Mouse (Mus musculus) liver, postnatal 0 days (tissue): Measurements from ENCODE around the gene Hist1h4n. TPM values are rescaled to one million over a fixed set of nuclear protein-coding genes. Genes with fewer than 3 reads are reported as not detected.
"Not testable (repeated sequence)": the region's sequence is repeated elsewhere in the genome, so short reads cannot be mapped to it uniquely, and the experiment has no call there.

ENCODE experiments used
- ATAC-seq: fragments of 200-750 bp; cut with Nextera tagmentation; 2 replicates; pipeline ENCODE4 v1.8.0; 2017; ENCODE audit warnings: mild to moderate bottlenecking, moderate library complexity
- DNase-seq: peaks from one replicate; pipeline ENCODE4 v3.0.0-alpha.2; 2016
- H3K27ac ChIP-seq: fragments of 300-500 bp; sonication (generic); 2 replicates; pipeline ENCODE4 v1.5.1; 2014; ENCODE audit warnings: antibody characterized with exemption, moderate library complexity, mild to moderate bottlenecking, low read depth
- H3K27me3 ChIP-seq: fragments of 300-500 bp; sonication (generic); 2 replicates; pipeline ENCODE4 v1.6.1; 2014; ENCODE audit warnings: low read length, control low read depth, mixed read lengths; ENCODE audit not compliant: insufficient read depth
- H3K36me3 ChIP-seq: fragments of 300-500 bp; sonication (generic); replicated peaks from 2 replicates; pipeline ENCODE4 v1.6.1; 2014; ENCODE audit warnings: mild to moderate bottlenecking, control low read depth, low read length, moderate library complexity, mixed read lengths; ENCODE audit not compliant: insufficient read depth
- H3K4me1 ChIP-seq: fragments of 300-500 bp; sonication (generic); 2 replicates; pipeline ENCODE4 v1.6.1; 2014; ENCODE audit warnings: antibody characterized with exemption, mild to moderate bottlenecking, control low read depth; ENCODE audit not compliant: insufficient read depth
- H3K4me2 ChIP-seq: fragments of 300-500 bp; sonication (generic); 2 replicates; pipeline ENCODE4 v1.6.1; 2014; ENCODE audit warnings: low read depth, mild to moderate bottlenecking, low read length, moderate library complexity, mixed read lengths
- H3K4me3 ChIP-seq: fragments of 300-500 bp; sonication (generic); 2 replicates; pipeline ENCODE4 v1.5.1; 2014; ENCODE audit warnings: low read depth, low read length
- H3K9ac ChIP-seq: fragments of 300-500 bp; sonication (generic); replicated peaks from 2 replicates; pipeline ENCODE4 v1.6.1; 2014; ENCODE audit warnings: mild to moderate bottlenecking, moderate library complexity
- H3K9me3 ChIP-seq: fragments of 300-500 bp; sonication (generic); 2 replicates; pipeline ENCODE4 v1.6.1; 2016; ENCODE audit warnings: mild to moderate bottlenecking, control low read depth, low read length, mixed read lengths
- CTCF ChIP-seq: sonication (generic); IDR thresholded peaks from 2 replicates; pipeline ENCODE4 v1.5.1; 2016; ENCODE audit warnings: antibody characterized with exemption, low read depth
- EP300 ChIP-seq: IDR thresholded peaks from 2 replicates; pipeline ENCODE4 v1.6.1; 2016; ENCODE audit warnings: antibody characterized with exemption, low read depth, mild to moderate bottlenecking
- WGBS: fragments of 180-500 bp; shearing (Covaris S2); extraction: QIAGEN DNeasy Blood & Tissue Kit; methylation state at CpG from one replicate; pipeline ENCODE4 v1.1.7; 2014; ENCODE audit not compliant: insufficient replicate concordance; 5-methylcytosine and 5-hydroxymethylcytosine counted together
- polyA plus RNA-seq: library from polyadenylated mRNA; unstranded; fragments of >200 nt; fragmentation: Nextera tagmentation; extraction: Ambion mirVana; gene quantifications from 2 replicates; pipeline ENCODE4 v1.2.1, GENCODE M21; 2015

Gene Hist1h4n
- polyA plus RNA-seq, 1 experiment from 2014 or later, result 9.8 TPM

GRCm38 (mm10) chr13:21795584-21795983 lies 36.4 kb downstream of the Hist1h4n start:
- no peak for DNase-seq
- H3K9me3 ChIP-seq, result no peaks in the 10 kb centered on the region
- peaks cover 5% of the 10 kb centered on the region for H3K4me1 ChIP-seq
- H3K27ac ChIP-seq, result no peak overlapping the region
- H3K4me3 ChIP-seq, result no peak overlapping the region
- no peak overlapping the region for H3K4me2 ChIP-seq
- 87% methylated on average over 7 of the region's 7 CpGs for WGBS
- no peak for ATAC-seq
- no peaks in the 10 kb centered on the region for H3K36me3 ChIP-seq
- no peak for TF ChIP-seq EP300
- no peak for TF ChIP-seq CTCF
- no peak overlapping the region for H3K9ac ChIP-seq
- no peaks in the 10 kb centered on the region for H3K27me3 ChIP-seq

- DNase-seq (no peak), ATAC-seq (no peak)
- 32% methylated on average over 17 of the region's 18 CpGs for WGBS
- Histone ChIP-seq H3K9me3 (no peaks in the 10 kb centered on the region), H3K27me3 (no peaks in the 10 kb centered on the region), H3K9ac (peak overlapping the region; percentile 44; the same call in 1 of the 2 replicates), H3K4me1 (peaks cover 14% of the 10 kb centered on the region), H3K27ac (no peak overlapping the region), H3K4me2 (peak overlapping the region; percentile 54), H3K4me3 (no peak overlapping the region), H3K36me3 (no peaks in the 10 kb centered on the region)
- TF ChIP-seq EP300 (no peak), CTCF (no peak)
Observed at GRCm38 (mm10) chr13:21790601-21791283, 41.3 kb downstream of the Hist1h4n start.

- H3K27me3 ChIP-seq, result no peaks in the 10 kb centered on the region
- no peaks in the 10 kb centered on the region for H3K36me3 ChIP-seq
- TF ChIP-seq EP300, result no peak
- no peak for TF ChIP-seq CTCF
- no peak overlapping the region for H3K4me3 ChIP-seq
- H3K4me2 ChIP-seq, result no peak overlapping the region
- no peaks in the 10 kb centered on the region for H3K9me3 ChIP-seq
- ATAC-seq, result no peak
- H3K27ac ChIP-seq, result no peak overlapping the region
- WGBS, result 54% methylated on average over 6 of the region's 6 CpGs
- H3K9ac ChIP-seq, result no peak overlapping the region
- peaks cover 15% of the 10 kb centered on the region for H3K4me1 ChIP-seq
- no peak for DNase-seq
Observed at GRCm38 (mm10) chr13:21789925-21790324, 42.1 kb downstream of the Hist1h4n start.

- peak overlapping the region; percentile 68 for H3K4me2 ChIP-seq
- H3K36me3 ChIP-seq, result no peaks in the 10 kb centered on the region
- WGBS, result 30% methylated on average over 13 of the region's 21 CpGs
- peaks cover 23% of the 10 kb centered on the region for H3K4me1 ChIP-seq
- peak overlapping the region; percentile 69 for H3K9ac ChIP-seq
- H3K27me3 ChIP-seq, result no peaks in the 10 kb centered on the region
- H3K4me3 ChIP-seq, result peak overlapping the region; percentile 45
- no peaks in the 10 kb centered on the region for H3K9me3 ChIP-seq
- TF ChIP-seq CTCF (no peak), EP300 (no peak)
- peak; percentile 22 for ATAC-seq
- DNase-seq, result no peak
- peak overlapping the region; percentile 91 for H3K27ac ChIP-seq
Observed at GRCm38 (mm10) chr13:21787760-21788593, 44.0 kb downstream of the Hist1h4n start.

GRCm38 (mm10) chr13:21786899-21787629 lies 44.9 kb downstream of the Hist1h4n start, which contains the start of the genes Hist1h2an and Hist1h2bp:
Gene Hist1h2an (minus strand): TSS chr13:21787218.
Gene Hist1h2bp (plus strand): TSS chr13:21787461.
- Histone ChIP-seq H3K4me1 (peaks cover 23% of the 10 kb centered on the region), H3K4me3 (peak within 1 kb of the TSS; percentile 45), H3K27ac (peak within 1 kb of the TSS; percentile 91), H3K4me2 (peak within 1 kb of the TSS; percentile 68), H3K9ac (peak within 1 kb of the TSS; percentile 70)
- ATAC-seq, result peak; percentile 90
- not testable (repeated sequence) for H3K36me3 ChIP-seq, H3K27me3 ChIP-seq, H3K9me3 ChIP-seq
- WGBS, result under 1% methylated on average over 35 of the region's 63 CpGs
- TF ChIP-seq CTCF (peak; percentile 12; the same call in 1 of the 2 replicates), EP300 (peak; percentile 67; the same call in 1 of the 2 replicates)
- DNase-seq, result peak; percentile 89
